Mouse (Mus musculus) myocyte (in vitro differentiated cells): ENCODE data around the gene Pla2g2d. TPM values are rescaled to one million over a fixed set of nuclear protein-coding genes. Genes with fewer than 3 reads are reported as not detected.

Source experiments
- H3K27me3 ChIP-seq: one replicate; pipeline ENCODE4 v1.6.1; 2011; ENCODE audit not compliant: control insufficient read depth, insufficient read depth, insufficient read length
- H3K36me3 ChIP-seq: one replicate; pipeline ENCODE4 v1.6.1; 2011; ENCODE audit not compliant: control insufficient read depth, insufficient read depth
- H3K4me2 ChIP-seq: one replicate; pipeline ENCODE4 v1.6.1; 2011; ENCODE audit warnings: low read depth, control low read depth
- H3K4me3 ChIP-seq: one replicate; pipeline ENCODE4 v1.5.1; 2011; ENCODE audit warnings: mild to moderate bottlenecking, control low read depth, moderate library complexity
- H3K79me2 ChIP-seq: one replicate; pipeline ENCODE4 v1.6.1; 2011; ENCODE audit not compliant: control insufficient read depth, insufficient read depth
- H3ac ChIP-seq: one replicate; pipeline ENCODE4 v1.6.1; 2011; ENCODE audit not compliant: control insufficient read depth, insufficient read length
- CEBPB ChIP-seq: IDR thresholded peaks from 2 replicates; pipeline ENCODE4 v1.6.1; 2011; ENCODE audit warnings: mild to moderate bottlenecking, moderate library complexity; ENCODE audit not compliant: poor library complexity, insufficient read depth, severe bottlenecking
- E2F4 ChIP-seq: IDR thresholded peaks from one replicate; pipeline ENCODE4 v1.6.1; 2011; ENCODE audit warnings: mild to moderate bottlenecking, control low read depth, moderate library complexity; ENCODE audit not compliant: insufficient read depth
- MAX ChIP-seq: IDR thresholded peaks from one replicate; pipeline ENCODE4 v1.6.1; 2011; ENCODE audit warnings: low read depth, mild to moderate bottlenecking, control low read depth
- MYOD1 ChIP-seq, 3 experiments: IDR thresholded peaks; one replicate each; pipeline ENCODE4 v1.6.1; 2011; ENCODE audit warnings: control low read depth in 2 of 3, low read depth in 2 of 3, mild to moderate bottlenecking in 2 of 3, moderate library complexity in 1 of 3; ENCODE audit not compliant: insufficient read length in 2 of 3, control insufficient read depth in 1 of 3
- MYOG ChIP-seq, 3 experiments: IDR thresholded peaks; one replicate each; pipeline ENCODE4 v1.6.1; 2011; ENCODE audit warnings: control low read depth in 2 of 3, low read depth in 2 of 3, mild to moderate bottlenecking in 2 of 3; ENCODE audit not compliant: insufficient read length in 2 of 3, control insufficient read depth in 1 of 3, insufficient read depth in 1 of 3
- POLR2A ChIP-seq: IDR thresholded peaks from one replicate; pipeline ENCODE4 v1.6.1; 2011; ENCODE audit warnings: low read depth, mild to moderate bottlenecking, control low read depth, moderate library complexity; ENCODE audit not compliant: insufficient read length
- POLR2AphosphoS2 ChIP-seq: IDR thresholded peaks from one replicate; pipeline ENCODE4 v1.6.1; 2011; ENCODE audit warnings: low read depth, control low read depth; ENCODE audit not compliant: insufficient read length
- REST ChIP-seq: IDR thresholded peaks from one replicate; pipeline ENCODE4 v1.6.1; 2011; ENCODE audit warnings: mild to moderate bottlenecking, control low read depth, moderate library complexity; ENCODE audit not compliant: insufficient read depth, insufficient read length
- SRF ChIP-seq: IDR thresholded peaks from one replicate; pipeline ENCODE4 v1.6.1; 2011; ENCODE audit warnings: low read depth; ENCODE audit not compliant: control insufficient read depth, insufficient read length
- TCF12 ChIP-seq: IDR thresholded peaks from one replicate; pipeline ENCODE4 v1.6.1; 2011; ENCODE audit warnings: mild to moderate bottlenecking, control low read depth; ENCODE audit not compliant: poor library complexity, insufficient read depth, severe bottlenecking
- TCF3 ChIP-seq: IDR thresholded peaks from one replicate; pipeline ENCODE4 v1.6.1; 2011; ENCODE audit warnings: low read depth, control low read depth; ENCODE audit not compliant: insufficient read length
- USF1 ChIP-seq: IDR thresholded peaks from one replicate; pipeline ENCODE4 v1.6.1; 2011; ENCODE audit warnings: low read depth, mild to moderate bottlenecking, control low read depth, moderate library complexity
- polyA plus RNA-seq: library from polyadenylated mRNA; unstranded; fragments of >200 nt; fragmentation: generic; extraction: Trizol; gene quantifications from one replicate; pipeline ENCODE4 v1.2.1, GENCODE M21; 2012; ENCODE audit warnings: missing spikeins

Gene Pla2g2d
- polyA plus RNA-seq, 1 experiment = 0.05 TPM

DNA sequence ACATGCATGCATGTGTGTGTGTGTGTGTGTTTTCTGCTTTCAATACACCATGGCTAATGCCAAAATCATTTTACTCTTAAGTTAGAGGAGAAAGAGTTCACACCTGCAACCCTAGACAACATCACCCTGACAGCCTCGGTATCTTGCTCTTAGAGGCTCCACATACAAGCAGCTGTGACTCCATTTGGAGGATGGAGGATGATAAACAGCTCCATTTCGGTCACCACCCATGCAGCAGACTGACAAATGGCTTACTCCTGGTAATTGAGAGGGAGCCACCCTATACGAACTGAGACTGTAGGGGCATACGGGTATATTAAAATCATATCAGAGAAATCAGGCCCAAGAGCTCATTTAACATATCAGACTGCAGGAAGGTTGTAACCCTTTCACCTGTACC, 12.8 kb downstream of the Pla2g2d start:
- Histone ChIP-seq H3ac (no peak overlapping the region), H3K4me2 (no peak overlapping the region), H3K4me3 (no peak overlapping the region), H3K79me2 (no peaks in the 10 kb centered on the region), H3K27me3 (peaks cover 4% of the 10 kb centered on the region), H3K36me3 (no peaks in the 10 kb centered on the region)
- TF ChIP-seq POLR2AphosphoS2 = no peak
- no peak for TF ChIP-seq REST
- no peak for TF ChIP-seq POLR2A
- TF ChIP-seq SRF = no peak
- TF ChIP-seq E2F4 = no peak
- no peak for TF ChIP-seq MYOD1 (IDR thresholded peaks at IDR 0.05; ENCODE audit: control insufficient read depth in 1 of 3, insufficient read length in 2 of 3, low read depth in 2 of 3)
- no peak for TF ChIP-seq MYOG (IDR thresholded peaks at IDR 0.05; ENCODE audit: control insufficient read depth in 1 of 3, insufficient read depth in 1 of 3, insufficient read length in 2 of 3, low read depth in 2 of 3)
- no peak for TF ChIP-seq CEBPB
- TF ChIP-seq TCF12 = no peak
- no peak for TF ChIP-seq MAX
- no peak for TF ChIP-seq TCF3
- no peak for TF ChIP-seq USF1

DNA sequence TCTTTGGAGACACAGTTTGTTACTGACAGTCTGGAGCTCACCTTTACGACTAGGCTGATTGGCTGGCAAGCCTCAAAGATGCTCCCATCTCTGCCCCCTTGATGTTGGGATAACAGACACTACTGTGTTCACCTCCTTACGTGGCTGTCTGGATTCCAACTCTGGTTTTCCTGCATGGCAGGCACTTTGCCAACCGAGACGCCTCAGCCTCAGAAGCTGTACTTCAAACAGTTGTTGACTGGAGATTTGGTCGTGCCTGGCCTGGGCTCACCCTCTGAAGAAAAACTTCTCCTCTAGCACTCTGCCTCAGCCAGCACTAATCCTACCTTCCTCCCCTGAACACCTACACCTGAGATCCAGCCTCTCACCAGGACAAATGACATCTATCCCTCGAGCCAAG, 15.9 kb downstream of the Pla2g2d start:
- Histone ChIP-seq H3K36me3 (no peaks in the 10 kb centered on the region), H3K79me2 (no peaks in the 10 kb centered on the region), H3K27me3 (no peaks in the 10 kb centered on the region), H3K4me2 (no peak overlapping the region), H3K4me3 (no peak overlapping the region), H3ac (no peak overlapping the region)
- TF ChIP-seq MYOD1 (IDR thresholded peaks at IDR 0.05; ENCODE audit: control insufficient read depth in 1 of 3, insufficient read length in 2 of 3, low read depth in 2 of 3) (no peak), SRF (no peak), POLR2AphosphoS2 (no peak), REST (no peak), E2F4 (no peak), POLR2A (no peak), CEBPB (no peak), TCF3 (no peak), MAX (no peak), TCF12 (no peak), USF1 (no peak), MYOG (IDR thresholded peaks at IDR 0.05; ENCODE audit: control insufficient read depth in 1 of 3, insufficient read depth in 1 of 3, insufficient read length in 2 of 3, low read depth in 2 of 3) (no peak)

DNA sequence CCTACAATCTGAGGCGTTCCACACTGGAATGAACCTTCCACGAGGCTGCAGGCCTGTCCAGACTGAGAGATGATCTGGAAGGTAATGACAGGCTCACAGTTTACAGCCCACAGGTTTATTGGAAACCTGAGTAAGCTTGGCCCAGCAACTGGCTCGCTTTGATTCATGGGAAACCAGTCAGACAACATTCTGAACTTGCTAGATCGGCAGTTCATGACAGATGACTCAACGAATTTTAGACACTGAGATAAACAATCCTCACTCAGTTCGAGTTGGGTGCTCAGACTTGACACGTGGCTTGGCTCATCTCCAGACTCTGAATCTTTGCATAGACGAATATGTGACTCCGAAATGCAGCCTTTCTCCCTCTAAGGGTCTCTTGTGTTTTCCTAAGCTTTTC, 17.1 kb downstream of the Pla2g2d start:
- Histone ChIP-seq H3K79me2 (no peaks in the 10 kb centered on the region), H3ac (no peak overlapping the region), H3K4me2 (no peak overlapping the region), H3K36me3 (no peaks in the 10 kb centered on the region), H3K27me3 (no peaks in the 10 kb centered on the region), H3K4me3 (no peak overlapping the region)
- no peak for TF ChIP-seq CEBPB
- TF ChIP-seq SRF = no peak
- no peak for TF ChIP-seq REST
- no peak for TF ChIP-seq TCF3
- no peak for TF ChIP-seq MYOD1 (IDR thresholded peaks at IDR 0.05; ENCODE audit: control insufficient read depth in 1 of 3, insufficient read length in 2 of 3, low read depth in 2 of 3)
- TF ChIP-seq POLR2A = no peak
- no peak for TF ChIP-seq E2F4
- no peak for TF ChIP-seq MYOG (IDR thresholded peaks at IDR 0.05; ENCODE audit: control insufficient read depth in 1 of 3, insufficient read depth in 1 of 3, insufficient read length in 2 of 3, low read depth in 2 of 3)
- TF ChIP-seq MAX = no peak
- no peak for TF ChIP-seq TCF12
- no peak for TF ChIP-seq USF1
- TF ChIP-seq POLR2AphosphoS2 = no peak

DNA sequence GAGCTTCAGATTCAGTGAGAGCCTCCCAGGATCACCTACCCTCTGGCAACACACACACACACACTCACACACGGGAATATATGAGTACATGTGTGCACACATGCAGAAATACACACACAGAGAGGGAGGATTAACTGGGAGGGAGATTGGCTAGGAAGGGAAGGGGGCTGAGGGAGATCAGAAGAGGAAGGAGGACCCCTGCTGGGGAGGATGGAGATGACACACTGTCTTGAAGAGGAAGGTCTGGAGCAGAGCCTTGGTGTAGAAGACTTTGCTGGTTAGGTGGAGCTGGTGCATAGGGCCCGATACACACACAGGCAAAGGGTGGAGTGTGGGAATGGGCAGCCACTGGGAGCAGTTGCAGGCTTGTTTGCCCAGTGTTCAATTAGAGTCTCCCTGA, 17.7 kb downstream of the Pla2g2d start:
- H3ac ChIP-seq = no peak overlapping the region
- no peaks in the 10 kb centered on the region for H3K27me3 ChIP-seq
- no peak overlapping the region for H3K4me3 ChIP-seq
- TF ChIP-seq POLR2A = no peak
- TF ChIP-seq TCF12 = no peak
- TF ChIP-seq USF1 = no peak
- no peak for TF ChIP-seq TCF3
- no peak for TF ChIP-seq MYOD1 (IDR thresholded peaks at IDR 0.05; ENCODE audit: control insufficient read depth in 1 of 3, insufficient read length in 2 of 3, low read depth in 2 of 3)
- no peak for TF ChIP-seq SRF
- TF ChIP-seq POLR2AphosphoS2 = no peak
- TF ChIP-seq MAX = no peak
- no peak for TF ChIP-seq E2F4
- TF ChIP-seq CEBPB = no peak
- TF ChIP-seq MYOG (IDR thresholded peaks at IDR 0.05; ENCODE audit: control insufficient read depth in 1 of 3, insufficient read depth in 1 of 3, insufficient read length in 2 of 3, low read depth in 2 of 3) = no peak
- no peak for TF ChIP-seq REST
- H3K79me2 ChIP-seq = no peaks in the 10 kb centered on the region
- H3K36me3 ChIP-seq = no peaks in the 10 kb centered on the region
- no peak overlapping the region for H3K4me2 ChIP-seq

DNA sequence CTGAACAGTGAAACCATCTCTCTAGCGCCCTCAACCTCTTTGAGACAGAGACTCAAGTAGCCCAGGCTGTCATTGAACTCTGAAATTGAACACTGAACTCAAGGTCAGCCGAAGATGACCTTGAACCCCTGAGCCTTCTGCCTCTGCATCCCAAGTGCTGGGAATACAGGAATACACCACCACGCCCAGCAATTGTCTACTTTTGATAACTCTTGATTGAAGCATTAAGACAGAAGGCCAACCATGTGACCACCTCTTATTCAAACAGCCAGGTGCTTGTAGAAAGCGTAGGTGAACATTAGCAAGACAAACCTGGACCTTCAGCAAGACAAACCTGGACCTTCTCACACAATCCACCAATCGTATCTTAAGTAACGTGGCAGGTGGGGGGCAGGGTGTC, 18.8 kb downstream of the Pla2g2d start:
- H3K79me2 ChIP-seq = no peaks in the 10 kb centered on the region
- H3K27me3 ChIP-seq = no peaks in the 10 kb centered on the region
- H3K4me3 ChIP-seq = no peak overlapping the region
- H3ac ChIP-seq = no peak overlapping the region
- TF ChIP-seq TCF3 (no peak), MYOG (IDR thresholded peaks at IDR 0.05; ENCODE audit: control insufficient read depth in 1 of 3, insufficient read depth in 1 of 3, insufficient read length in 2 of 3, low read depth in 2 of 3) (no peak)
- H3K36me3 ChIP-seq = no peaks in the 10 kb centered on the region
- H3K4me2 ChIP-seq = no peak overlapping the region
